In genomic region chr2:107729469-107729868, GRCm38 (mm10) we compare ENCODE assay signal across 23 mouse cellular contexts.
A peak's percentile ranks its signal among the peaks of the same experiment; 100 is the strongest.
DNase-seq lines count a peak whose midpoint lies in the region; ATAC-seq and TF ChIP-seq lines count a peak whose summit lies in the region.
"Had no signal": no experiment of that assay in that cellular context is flagged by ENCODE, and none has a peak within 500 bp of the region (broad histone marks: within the 10 kb centered on the region; RNA-seq: fewer than 3 reads in every experiment).

No protein-coding gene starts in this region.

- no peaks in the 10 kb centered on the region for H3K36me3 ChIP-seq in forebrain, postnatal 0 days (ENCODE audit: insufficient read depth)
- no peaks in the 10 kb centered on the region for H3K36me3 ChIP-seq in forebrain, embryonic 10.5 days (replicated peaks)
- no peaks in the 10 kb centered on the region for H3K36me3 ChIP-seq in midbrain, embryonic 16.5 days (ENCODE audit: control insufficient read depth, insufficient read depth, low read length)
- no peaks in the 10 kb centered on the region for H3K36me3 ChIP-seq in midbrain, postnatal 0 days (ENCODE audit: insufficient read depth, low read length)
- no peaks in the 10 kb centered on the region for H3K36me3 ChIP-seq in embryonic facial prominence, embryonic 12.5 days
- H3K36me3 ChIP-seq: intestine, embryonic 15.5 days; liver, embryonic 13.5 days; neural tube, embryonic 13.5 days had no signal

- WGBS in forebrain, postnatal 0 days, result 57% methylated on average over 4 of the region's 4 CpGs
- 80% methylated on average over 4 of the region's 4 CpGs for WGBS in forebrain, embryonic 10.5 days
- WGBS in midbrain, embryonic 16.5 days, result 58% methylated on average over 4 of the region's 4 CpGs
- 48% methylated on average over 4 of the region's 4 CpGs for WGBS in midbrain, postnatal 0 days
- WGBS in embryonic facial prominence, embryonic 12.5 days, result 32% methylated on average over 4 of the region's 4 CpGs

- ATAC-seq in forebrain, postnatal 0 days, result no peak
- peak; percentile 45; the same call in 1 of the 2 replicates for ATAC-seq in midbrain, embryonic 16.5 days
- ATAC-seq in midbrain, postnatal 0 days (ENCODE audit: low FRiP score), result no peak
- 0 out of 2 replicates have a peak, but pooled peaks have one; percentile 74 for ATAC-seq in embryonic facial prominence, embryonic 12.5 days (ENCODE audit: insufficient number of reproducible peaks, insufficient read depth, low FRiP score, low TSS enrichment)
- ATAC-seq: hindbrain, embryonic 16.5 days; intestine, embryonic 15.5 days; Patski had no signal

- no peaks in the 10 kb centered on the region for H3K27me3 ChIP-seq in forebrain, postnatal 0 days (ENCODE audit: insufficient read depth, low read length)
- no peaks in the 10 kb centered on the region for H3K27me3 ChIP-seq in forebrain, embryonic 10.5 days (ENCODE audit: poor library complexity, severe bottlenecking)
- H3K27me3 ChIP-seq in midbrain, embryonic 16.5 days (ENCODE audit: control insufficient read depth, insufficient read depth, low read depth, low read length), result no peaks in the 10 kb centered on the region
- no peaks in the 10 kb centered on the region for H3K27me3 ChIP-seq in midbrain, postnatal 0 days (ENCODE audit: insufficient read depth, low read length)
- no peaks in the 10 kb centered on the region for H3K27me3 ChIP-seq in embryonic facial prominence, embryonic 12.5 days
- H3K27me3 ChIP-seq: intestine, embryonic 15.5 days; liver, embryonic 13.5 days; neural tube, embryonic 13.5 days had no signal

- H3K9ac ChIP-seq in forebrain, postnatal 0 days, result no peak overlapping the region
- no peak overlapping the region for H3K9ac ChIP-seq in midbrain, embryonic 16.5 days (ENCODE audit: low read depth, low read length)
- H3K9ac ChIP-seq in midbrain, postnatal 0 days (replicated peaks; ENCODE audit: low read length, poor library complexity, severe bottlenecking), result no peak overlapping the region
- H3K9ac ChIP-seq in embryonic facial prominence, embryonic 12.5 days, result no peak overlapping the region
- H3K9ac ChIP-seq: intestine, embryonic 15.5 days; liver, embryonic 13.5 days; neural tube, embryonic 13.5 days had no signal

- no peak for TF ChIP-seq CTCF in forebrain, postnatal 0 days (IDR thresholded peaks at IDR 0.05; ENCODE audit: low read depth)
- TF ChIP-seq CTCF in midbrain, postnatal 0 days (IDR thresholded peaks at IDR 0.05), result no peak

- H3K4me3 ChIP-seq in forebrain, postnatal 0 days (ENCODE audit: low read depth, low read length), result no peak overlapping the region
- H3K4me3 ChIP-seq in forebrain, embryonic 10.5 days, result no peak overlapping the region
- no peak overlapping the region for H3K4me3 ChIP-seq in midbrain, embryonic 16.5 days (ENCODE audit: low read depth, low read length)
- no peak overlapping the region for H3K4me3 ChIP-seq in midbrain, postnatal 0 days (ENCODE audit: low read depth, low read length)
- H3K4me3 ChIP-seq in embryonic facial prominence, embryonic 12.5 days, result no peak overlapping the region
- H3K4me3 ChIP-seq: intestine, embryonic 15.5 days; liver, embryonic 13.5 days; neural tube, embryonic 13.5 days had no signal

- H3K9me3 ChIP-seq in forebrain, postnatal 0 days (ENCODE audit: low read length), result no peaks in the 10 kb centered on the region
- no peaks in the 10 kb centered on the region for H3K9me3 ChIP-seq in forebrain, embryonic 10.5 days
- H3K9me3 ChIP-seq in midbrain, embryonic 16.5 days (replicated peaks; ENCODE audit: control insufficient read depth, low read length, poor library complexity, severe bottlenecking), result no peaks in the 10 kb centered on the region
- H3K9me3 ChIP-seq in midbrain, postnatal 0 days (ENCODE audit: low read length), result no peaks in the 10 kb centered on the region
- H3K9me3 ChIP-seq in embryonic facial prominence, embryonic 12.5 days, result no peaks in the 10 kb centered on the region
- H3K9me3 ChIP-seq: intestine, embryonic 15.5 days; liver, embryonic 13.5 days; neural tube, embryonic 13.5 days had no signal

- peak; percentile 6 for DNase-seq in forebrain, postnatal 0 days
- no peak for DNase-seq in forebrain, embryonic 10.5 days (ENCODE audit: extremely low spot score, low spot score)
- no peak for DNase-seq in midbrain, postnatal 0 days (ENCODE audit: low spot score)
- no peak for DNase-seq in adrenal gland, adult (ENCODE audit: inconsistent age in 2 of 2, low spot score in 1 of 2)
- DNase-seq in thymus, postnatal 4 days, result no peak
- DNase-seq: adrenal gland, postnatal 25 days; cerebellum, adult 18-20 months; cerebellum, postnatal 10 days; gastrocnemius, postnatal 14 days; heart, postnatal 14 days; kidney, adult 2 months; kidney, postnatal 4 days; liver, embryonic 13.5 days; lung, adult 2 months; lung, postnatal 10 days had no signal

- no peaks in the 10 kb centered on the region for H3K4me1 ChIP-seq in forebrain, postnatal 0 days (ENCODE audit: insufficient read depth)
- H3K4me1 ChIP-seq in forebrain, embryonic 10.5 days, result peaks cover 14% of the 10 kb centered on the region
- H3K4me1 ChIP-seq in midbrain, embryonic 16.5 days (ENCODE audit: control insufficient read depth, insufficient read depth, low read length), result no peaks in the 10 kb centered on the region
- no peaks in the 10 kb centered on the region for H3K4me1 ChIP-seq in midbrain, postnatal 0 days (ENCODE audit: insufficient read depth, low read length)
- no peaks in the 10 kb centered on the region for H3K4me1 ChIP-seq in embryonic facial prominence, embryonic 12.5 days
- H3K4me1 ChIP-seq: intestine, embryonic 15.5 days; liver, embryonic 13.5 days; neural tube, embryonic 13.5 days had no signal

- H3K4me2 ChIP-seq in forebrain, postnatal 0 days (ENCODE audit: low read depth), result no peak overlapping the region
- no peak overlapping the region for H3K4me2 ChIP-seq in midbrain, embryonic 16.5 days (ENCODE audit: low read length)
- H3K4me2 ChIP-seq in midbrain, postnatal 0 days (ENCODE audit: low read depth, low read length, poor library complexity, severe bottlenecking), result no peak overlapping the region
- no peak overlapping the region for H3K4me2 ChIP-seq in embryonic facial prominence, embryonic 12.5 days (replicated peaks)
- H3K4me2 ChIP-seq: intestine, embryonic 15.5 days; liver, embryonic 13.5 days; neural tube, embryonic 13.5 days had no signal

- H3K27ac ChIP-seq in forebrain, postnatal 0 days (ENCODE audit: low read depth, low read length), result no peak overlapping the region
- no peak overlapping the region for H3K27ac ChIP-seq in forebrain, embryonic 10.5 days
- no peak overlapping the region for H3K27ac ChIP-seq in midbrain, embryonic 16.5 days (ENCODE audit: low read length)
- no peak overlapping the region for H3K27ac ChIP-seq in midbrain, postnatal 0 days (ENCODE audit: low read depth, low read length)
- H3K27ac ChIP-seq in embryonic facial prominence, embryonic 12.5 days, result no peak overlapping the region
- H3K27ac ChIP-seq: intestine, embryonic 15.5 days; kidney, postnatal 0 days; liver, embryonic 13.5 days; macrophage; neural tube, embryonic 13.5 days had no signal

Comparison
In these comparisons a context has a peak if more than half of its experiments do, and no peak if none do; other contexts are left out.
1. ATAC-seq: peak in midbrain, embryonic 16.5 days (single experiment) and embryonic facial prominence, embryonic 12.5 days (single experiment); none in forebrain, postnatal 0 days (single experiment) and midbrain, postnatal 0 days (single experiment).